Mouse (Mus musculus) C2C12 (cell line): Measurements from ENCODE around the gene Rnase1.
"Not testable (repeated sequence)": the region's sequence is repeated elsewhere in the genome, so short reads cannot be mapped to it uniquely, and the experiment has no call there.

Source experiments
- CTCF ChIP-seq: IDR thresholded peaks from one replicate; pipeline ENCODE4 v1.5.1; 2011; ENCODE audit not compliant: control insufficient read depth, insufficient read depth, insufficient read length
- MAX ChIP-seq: IDR thresholded peaks from one replicate; pipeline ENCODE4 v1.6.1; 2011; ENCODE audit warnings: mild to moderate bottlenecking, control low read depth
- MYOG ChIP-seq: IDR thresholded peaks from one replicate; pipeline ENCODE4 v1.6.1; 2011; ENCODE audit not compliant: control insufficient read depth, insufficient read length; ENCODE audit errors: extremely low read depth
- USF1 ChIP-seq: IDR thresholded peaks from one replicate; pipeline ENCODE4 v1.6.1; 2011; ENCODE audit warnings: low read depth, mild to moderate bottlenecking, control low read depth, moderate library complexity

GRCm38 (mm10) chr14:51161976-51162375, 15.4 kb upstream of the Rnase1 start, which contains the start of gene Rnase2b:
- TF ChIP-seq CTCF, MAX, USF1, MYOG: not testable (repeated sequence)
